Mouse (Mus musculus) 3T3-L1 (cell line): ENCODE measurements around the gene H3f3b.
A peak's percentile ranks its signal among the peaks of the same experiment; 100 is the strongest.

Source experiments
- DNase-seq: peaks from one replicate; pipeline ENCODE4 v3.0.0-alpha.2; 2015; ENCODE audit warnings: low read depth, low spot score

The H3f3b gene

DNA sequence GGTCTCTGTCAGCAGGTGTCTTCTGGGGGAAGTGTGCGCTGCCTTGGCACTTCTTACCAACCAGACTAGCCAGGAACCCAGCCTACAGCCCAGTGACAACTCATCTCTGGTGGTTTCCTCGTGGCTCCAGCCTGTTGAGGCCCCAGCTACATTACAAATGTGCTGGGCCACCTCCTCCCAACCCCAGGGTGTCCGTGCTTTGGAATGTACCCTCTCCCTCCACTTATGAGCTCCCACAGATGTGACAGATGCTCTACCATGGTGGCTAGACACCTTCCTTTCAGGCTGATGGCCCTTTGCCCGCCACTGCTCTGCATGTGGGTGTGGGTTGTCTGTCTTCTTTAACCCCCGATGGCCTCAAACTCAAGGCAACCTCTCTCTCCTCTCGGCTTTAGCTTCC lies 26.0 kb downstream of the H3f3b start:
- no peak for DNase-seq

- peak; percentile 54 for DNase-seq
Observed at GRCm38 (mm10) chr11:116000607-116001006, 27.2 kb downstream of the H3f3b start.

GRCm38 (mm10) chr11:115999538-116000143 lies 28.1 kb downstream of the H3f3b start:
- peak; percentile 49 for DNase-seq

DNA sequence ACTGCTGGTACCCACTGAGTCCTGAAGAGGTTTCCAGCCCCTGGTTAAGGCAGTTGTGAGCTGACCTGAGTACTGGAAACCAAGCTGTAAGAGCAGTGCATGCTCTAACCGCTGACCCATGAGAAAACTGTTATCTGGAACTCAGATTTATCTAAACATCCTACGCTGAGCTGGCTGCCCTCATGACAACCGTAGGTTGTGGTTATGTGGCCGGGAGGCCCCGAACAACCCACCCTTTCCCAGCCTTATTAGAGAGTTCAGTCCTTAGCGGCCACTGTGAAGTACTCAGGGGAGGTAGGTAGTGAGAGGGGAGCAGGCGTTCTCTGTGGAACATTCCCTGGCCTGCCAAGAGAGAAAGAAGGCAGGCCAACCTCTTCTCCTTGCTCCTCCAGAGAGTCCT lies 28.7 kb downstream of the H3f3b start:
- no peak for DNase-seq

DNA sequence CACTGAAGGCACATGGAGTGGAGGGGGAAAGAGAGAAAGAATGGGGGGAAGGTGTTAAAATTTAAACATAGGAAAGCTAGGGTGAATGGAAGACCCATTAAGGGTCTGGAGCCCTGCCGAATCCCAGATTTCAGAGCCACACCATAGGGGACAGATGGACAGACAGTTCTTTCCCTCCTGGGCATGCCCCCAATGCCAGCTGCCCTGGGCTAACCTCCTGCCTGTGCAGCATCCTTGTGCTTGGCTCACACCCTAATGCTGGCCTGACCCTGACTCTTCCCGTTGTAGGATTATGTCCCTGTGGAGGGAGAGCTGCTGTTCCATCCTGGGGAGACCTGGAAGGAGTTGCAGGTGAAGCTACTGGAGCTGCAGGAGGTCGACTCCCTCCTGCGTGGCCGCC lies 30.1 kb downstream of the H3f3b start:
- DNase-seq, result no peak

GRCm38 (mm10) chr11:115997047-115997446 lies 30.7 kb downstream of the H3f3b start:
- peak; percentile 45 for DNase-seq

DNA sequence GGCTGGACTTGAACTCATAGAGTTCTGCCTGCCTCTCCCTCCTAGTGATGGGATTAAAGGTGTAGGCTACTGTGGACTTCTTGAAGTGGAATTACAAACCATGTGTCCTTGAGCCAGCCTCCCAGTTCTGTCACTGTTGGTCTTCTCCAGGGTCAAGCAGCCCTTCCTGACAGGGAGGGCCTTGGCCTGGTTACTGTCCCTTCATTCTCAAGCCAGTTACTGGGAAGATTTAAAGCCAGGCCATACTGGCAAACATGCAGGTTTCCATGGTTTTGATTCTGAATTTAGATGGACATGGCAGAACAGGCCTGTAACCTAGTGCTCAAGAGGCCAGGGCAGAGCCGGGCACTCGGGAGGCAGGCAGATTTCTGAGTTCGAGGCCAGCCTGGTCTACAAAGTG lies 32.5 kb downstream of the H3f3b start:
- no peak for DNase-seq

GRCm38 (mm10) chr11:115992098-115992497 lies 35.7 kb downstream of the H3f3b start:
- no peak for DNase-seq

- DNase-seq, result no peak
Observed at GRCm38 (mm10) chr11:115989686-115990085, 38.1 kb downstream of the H3f3b start.

DNA sequence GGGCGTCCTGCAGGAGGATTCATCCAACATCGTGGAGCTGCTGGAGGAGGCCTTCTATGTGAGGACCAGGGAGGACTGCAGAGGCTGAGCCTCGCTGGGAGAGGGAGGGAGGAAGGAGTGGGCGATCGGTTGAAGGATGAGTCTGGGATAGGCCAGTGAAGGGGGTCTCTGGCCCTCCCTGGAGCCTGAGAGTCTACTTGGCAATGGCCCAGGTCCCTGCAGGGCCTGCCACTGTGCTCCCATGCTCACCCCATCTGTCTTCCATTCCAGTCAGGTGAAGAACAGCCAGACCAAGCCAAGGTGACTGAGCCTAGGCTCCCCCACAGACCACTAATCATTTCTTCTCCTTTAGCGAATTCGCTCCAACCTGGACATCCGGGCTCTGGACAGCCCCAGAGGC lies 44.5 kb downstream of the H3f3b start:
- no peak for DNase-seq

- no peak for DNase-seq
Observed at GRCm38 (mm10) chr11:115982472-115982871, 45.3 kb downstream of the H3f3b start.

DNA sequence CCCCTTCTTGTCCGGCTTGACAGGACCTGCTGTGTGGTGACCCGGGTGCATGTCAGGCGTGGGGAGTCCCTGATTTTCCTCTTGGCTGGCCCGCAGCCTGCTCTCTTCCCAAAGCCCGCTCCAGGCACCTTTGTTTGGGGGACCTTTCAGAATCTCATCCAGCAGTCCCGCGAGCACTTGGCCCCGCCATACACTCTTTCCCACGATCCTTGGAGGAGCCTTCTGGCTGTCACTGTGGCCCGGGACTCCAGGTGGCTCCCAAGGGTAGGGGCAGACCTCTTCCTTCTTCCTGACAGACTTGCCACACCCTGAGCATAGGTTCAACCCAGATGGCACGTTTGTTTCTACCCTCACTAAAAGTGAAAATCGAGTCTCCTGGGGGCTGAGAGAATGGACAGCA lies 52.2 kb downstream of the H3f3b start:
- DNase-seq, result no peak

DNA sequence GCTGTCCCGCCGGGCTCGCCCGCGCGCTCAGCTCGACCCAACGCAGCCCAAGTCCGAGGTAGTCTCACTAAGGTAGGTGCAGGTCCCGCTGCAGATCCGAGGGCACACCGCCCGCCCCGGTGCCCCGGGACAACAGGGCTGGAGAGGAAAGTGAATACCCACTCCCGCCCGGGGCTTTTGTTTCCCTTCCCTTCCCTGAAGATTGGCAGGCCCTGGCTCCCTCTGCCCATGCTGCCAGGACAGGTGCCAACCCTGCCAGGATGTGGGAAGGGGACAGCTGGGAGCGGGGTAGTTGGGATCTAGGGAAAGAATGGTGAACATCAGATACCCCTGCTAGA lies 52.7 kb downstream of the H3f3b start:
- no peak for DNase-seq

GRCm38 (mm10) chr11:115974309-115975082 lies 53.3 kb downstream of the H3f3b start, which contains the start of gene Itgb4:
Gene Itgb4 (plus strand): TSS chr11:115974709.
- DNase-seq, result no peak
